17 mouse cellular contexts compared by ENCODE assay signal in the genomic region with DNA sequence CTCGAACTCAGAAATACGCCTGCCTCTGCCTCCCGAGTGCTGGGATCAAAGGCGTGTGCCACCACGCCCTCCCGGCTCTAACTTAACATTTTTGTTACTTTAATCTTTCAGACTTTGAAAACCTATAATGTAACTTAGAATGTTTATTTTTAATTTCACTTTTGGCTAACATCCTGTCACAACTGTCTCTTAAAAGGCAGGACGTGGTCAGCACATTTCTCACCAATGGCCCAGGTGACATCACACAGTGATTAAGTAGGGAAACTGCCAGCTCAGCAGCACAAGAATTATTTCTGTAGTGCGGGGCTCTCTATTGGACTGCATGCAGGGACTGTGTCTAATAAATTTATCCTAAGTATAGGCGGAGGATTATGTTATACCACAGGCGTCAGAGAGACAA. TPM values are rescaled to one million over a fixed set of nuclear protein-coding genes. Genes with fewer than 3 reads are reported as not detected.
DNase-seq lines count a peak whose midpoint lies in the region; ATAC-seq lines count a peak whose summit lies in the region.
"Had no signal": no experiment of that assay in that cellular context is flagged by ENCODE, and none has a peak within 500 bp of the region (broad histone marks: within the 10 kb centered on the region; RNA-seq: fewer than 3 reads in every experiment).

No protein-coding gene starts in this region.

- H3K9me3 ChIP-seq in midbrain, embryonic 13.5 days, result no peaks in the 10 kb centered on the region
- H3K9me3 ChIP-seq in midbrain, embryonic 16.5 days (replicated peaks; ENCODE audit: control insufficient read depth, low read length, poor library complexity, severe bottlenecking), result no peaks in the 10 kb centered on the region
- H3K9me3 ChIP-seq in hindbrain, embryonic 14.5 days (ENCODE audit: control insufficient read depth, low read length), result no peaks in the 10 kb centered on the region
- H3K9me3 ChIP-seq in neural tube, embryonic 14.5 days (ENCODE audit: control insufficient read depth, low read length), result no peaks in the 10 kb centered on the region
- H3K9me3 ChIP-seq: heart, embryonic 12.5 days had no signal

- no peaks in the 10 kb centered on the region for H3K27me3 ChIP-seq in midbrain, embryonic 13.5 days
- no peaks in the 10 kb centered on the region for H3K27me3 ChIP-seq in midbrain, embryonic 16.5 days (ENCODE audit: control insufficient read depth, insufficient read depth, low read depth, low read length)
- H3K27me3 ChIP-seq in hindbrain, embryonic 14.5 days (ENCODE audit: control insufficient read depth, insufficient read depth, low read length), result no peaks in the 10 kb centered on the region
- no peaks in the 10 kb centered on the region for H3K27me3 ChIP-seq in neural tube, embryonic 14.5 days (ENCODE audit: control insufficient read depth, insufficient read depth, low read length)
- H3K27me3 ChIP-seq: heart, embryonic 12.5 days had no signal

- H3K4me2 ChIP-seq in midbrain, embryonic 13.5 days (replicated peaks), result no peak overlapping the region
- no peak overlapping the region for H3K4me2 ChIP-seq in midbrain, embryonic 16.5 days (ENCODE audit: low read length)
- H3K4me2 ChIP-seq in hindbrain, embryonic 14.5 days (replicated peaks), result no peak overlapping the region
- no peak overlapping the region for H3K4me2 ChIP-seq in neural tube, embryonic 14.5 days (ENCODE audit: low read depth, low read length)
- H3K4me2 ChIP-seq: heart, embryonic 12.5 days; lung, embryonic 14.5 days had no signal

- peak overlapping the region; percentile 68 for H3K27ac ChIP-seq in midbrain, embryonic 13.5 days
- H3K27ac ChIP-seq in midbrain, embryonic 16.5 days (ENCODE audit: low read length), result no peak overlapping the region
- peak overlapping the region; percentile 34 for H3K27ac ChIP-seq in hindbrain, embryonic 14.5 days
- peak overlapping the region; percentile 71; the same call in 1 of the 2 replicates for H3K27ac ChIP-seq in neural tube, embryonic 14.5 days (ENCODE audit: low read depth, low read length)
- H3K27ac ChIP-seq: kidney, postnatal 0 days had no signal

- H3K4me3 ChIP-seq in midbrain, embryonic 13.5 days (replicated peaks), result no peak overlapping the region
- H3K4me3 ChIP-seq in midbrain, embryonic 16.5 days (ENCODE audit: low read depth, low read length), result no peak overlapping the region
- H3K4me3 ChIP-seq in hindbrain, embryonic 14.5 days (replicated peaks; ENCODE audit: low read length), result no peak overlapping the region
- H3K4me3 ChIP-seq in neural tube, embryonic 14.5 days (ENCODE audit: low read depth, low read length), result no peak overlapping the region
- H3K4me3 ChIP-seq: erythroblast, embryonic 14.5 days; heart, embryonic 12.5 days had no signal

- intact Hi-C loops in left cerebral cortex, postnatal 25 days (cut with DNase I), result no loop called here

- 70% methylated on average over 10 of the region's 10 CpGs for WGBS in midbrain, embryonic 13.5 days
- 68% methylated on average over 10 of the region's 10 CpGs for WGBS in midbrain, embryonic 16.5 days
- 68% methylated on average over 10 of the region's 10 CpGs for WGBS in hindbrain, embryonic 14.5 days
- 68% methylated on average over 10 of the region's 10 CpGs for WGBS in neural tube, embryonic 14.5 days

- 0 out of 2 replicates have a peak, but pooled peaks have one; percentile 31 for ATAC-seq in midbrain, embryonic 13.5 days
- no peak for ATAC-seq in midbrain, embryonic 16.5 days
- peak; percentile 87 for ATAC-seq in CD4-positive, CD25-positive, alpha-beta regulatory T cell, adult 4 months
- ATAC-seq in hindbrain, embryonic 14.5 days (ENCODE audit: low FRiP score), result no peak
- no peak for ATAC-seq in neural tube, embryonic 14.5 days (ENCODE audit: low read depth)
- ATAC-seq: intestine, embryonic 16.5 days had no signal

- H3K9ac ChIP-seq in midbrain, embryonic 13.5 days (replicated peaks), result no peak overlapping the region; the same call in 1 of the 2 replicates
- no peak overlapping the region for H3K9ac ChIP-seq in midbrain, embryonic 16.5 days (ENCODE audit: low read depth, low read length)
- peak overlapping the region; percentile 1 for H3K9ac ChIP-seq in hindbrain, embryonic 14.5 days
- H3K9ac ChIP-seq in neural tube, embryonic 14.5 days (replicated peaks; ENCODE audit: low read depth, low read length), result no peak overlapping the region; the same call in 1 of the 2 replicates
- H3K9ac ChIP-seq: heart, embryonic 12.5 days; lung, embryonic 14.5 days had no signal

- peaks cover 18% of the 10 kb centered on the region for H3K36me3 ChIP-seq in midbrain, embryonic 13.5 days
- H3K36me3 ChIP-seq in midbrain, embryonic 16.5 days (ENCODE audit: control insufficient read depth, insufficient read depth, low read length), result no peaks in the 10 kb centered on the region
- H3K36me3 ChIP-seq in hindbrain, embryonic 14.5 days (replicated peaks; ENCODE audit: control insufficient read depth, insufficient read depth), result 0 out of 2 replicates have a peak, but pooled peaks cover 7% of the 10 kb centered on the region
- no peaks in the 10 kb centered on the region for H3K36me3 ChIP-seq in neural tube, embryonic 14.5 days (ENCODE audit: control insufficient read depth, insufficient read depth, low read length)

- H3K4me1 ChIP-seq in midbrain, embryonic 13.5 days (replicated peaks), result peaks cover 56% of the 10 kb centered on the region
- H3K4me1 ChIP-seq in midbrain, embryonic 16.5 days (ENCODE audit: control insufficient read depth, insufficient read depth, low read length), result peaks cover 23% of the 10 kb centered on the region
- H3K4me1 ChIP-seq in hindbrain, embryonic 14.5 days (replicated peaks; ENCODE audit: control insufficient read depth, insufficient read depth, low read length), result peaks cover 44% of the 10 kb centered on the region
- peaks cover 45% of the 10 kb centered on the region for H3K4me1 ChIP-seq in neural tube, embryonic 14.5 days (ENCODE audit: control insufficient read depth, insufficient read depth, low read length)

- DNase-seq in hindbrain, embryonic 14.5 days (ENCODE audit: low spot score), result no peak
- no peak for DNase-seq in left cerebral cortex, postnatal 25 days (ENCODE audit: low spot score in 2 of 2)
- DNase-seq in testis, postnatal 14 days (ENCODE audit: low spot score), result no peak
- DNase-seq: cerebellum, adult 18-20 months; lung, embryonic 14.5 days had no signal

RNA-seq across cellular contexts. Expression of gene Racgap1, which starts 7.6 kb away (rescaled TPM):
- polyA plus RNA-seq in midbrain, embryonic 13.5 days (2015; fragmentation: Nextera tagmentation; extraction: Ambion mirVana), result 118 and 125 TPM in 2 replicates
- polyA plus RNA-seq in midbrain, embryonic 16.5 days (2015; fragmentation: Nextera tagmentation; extraction: Ambion mirVana), result 39.0 and 48.9 TPM in 2 replicates
- polyA plus RNA-seq in CD4-positive, CD25-positive, alpha-beta regulatory T cell, adult 4 months (2017; shearing (Covaris generic)), result 10 to 100 TPM; 17.6 to 18.2 TPM
- 44.9 and 51.3 TPM in 2 replicates for polyA plus RNA-seq in hindbrain, embryonic 14.5 days (2014; fragmentation: Nextera tagmentation; extraction: Ambion mirVana)
- 45.9 and 65.6 TPM in 2 replicates for polyA plus RNA-seq in neural tube, embryonic 14.5 days (2014; fragmentation: Nextera tagmentation; extraction: Ambion mirVana)
- total RNA-seq in left cerebral cortex, postnatal 25 days (2021), result 1 to 10 TPM; 6.8 to 9.2 TPM

RNA-seq across cellular contexts. Expression of gene Asic1, which starts 26.3 kb away (rescaled TPM):
- polyA plus RNA-seq in midbrain, embryonic 13.5 days (2015; fragmentation: Nextera tagmentation; extraction: Ambion mirVana), result 48.0 and 54.5 TPM in 2 replicates
- 47.9 and 53.9 TPM in 2 replicates for polyA plus RNA-seq in midbrain, embryonic 16.5 days (2015; fragmentation: Nextera tagmentation; extraction: Ambion mirVana)
- under 1 TPM in 1 of 2 experiments, not detected in 1; 0.52 TPM for polyA plus RNA-seq in CD4-positive, CD25-positive, alpha-beta regulatory T cell, adult 4 months (2017; shearing (Covaris generic))
- 49.7 and 51.7 TPM in 2 replicates for polyA plus RNA-seq in hindbrain, embryonic 14.5 days (2014; fragmentation: Nextera tagmentation; extraction: Ambion mirVana)
- polyA plus RNA-seq in neural tube, embryonic 14.5 days (2014; fragmentation: Nextera tagmentation; extraction: Ambion mirVana), result 66.0 and 69.8 TPM in 2 replicates
- 10 to 100 TPM; 73.8 to 78.5 TPM for total RNA-seq in left cerebral cortex, postnatal 25 days (2021)
- total RNA-seq: liver, adult 2 months; megakaryocyte progenitor cell, adult 5-6 weeks had no signal
- polyA plus RNA-seq: erythroblast, embryonic 14.5 days had no signal

RNA-seq across cellular contexts. Expression of gene Aqp6, which starts 42.6 kb away (rescaled TPM):
- 0.71 and 0.99 TPM in 2 replicates for polyA plus RNA-seq in midbrain, embryonic 13.5 days (2015; fragmentation: Nextera tagmentation; extraction: Ambion mirVana)
- 0.15 and 0.28 TPM in 2 replicates for polyA plus RNA-seq in midbrain, embryonic 16.5 days (2015; fragmentation: Nextera tagmentation; extraction: Ambion mirVana)
- not detected for polyA plus RNA-seq in CD4-positive, CD25-positive, alpha-beta regulatory T cell, adult 4 months (2017; shearing (Covaris generic))
- polyA plus RNA-seq in hindbrain, embryonic 14.5 days (2014; fragmentation: Nextera tagmentation; extraction: Ambion mirVana), result 0.77 and 1.2 TPM in 2 replicates
- 1.4 and 1.6 TPM in 2 replicates for polyA plus RNA-seq in neural tube, embryonic 14.5 days (2014; fragmentation: Nextera tagmentation; extraction: Ambion mirVana)
- under 1 TPM; 0.48 to 0.62 TPM for total RNA-seq in left cerebral cortex, postnatal 25 days (2021)
- total RNA-seq: gastrocnemius, postnatal 36 days; liver, adult 2 months; megakaryocyte progenitor cell, adult 5-6 weeks; MEL had no signal
- polyA plus RNA-seq: erythroblast, embryonic 14.5 days; heart, embryonic 12.5 days; intestine, embryonic 16.5 days; liver, adult 2 months; lung, embryonic 14.5 days had no signal

RNA-seq across cellular contexts. Expression of gene Aqp5, which starts 53.2 kb away (rescaled TPM):
- polyA plus RNA-seq in midbrain, embryonic 13.5 days (2015; fragmentation: Nextera tagmentation; extraction: Ambion mirVana), result 0.79 and 1.1 TPM in 2 replicates
- polyA plus RNA-seq in midbrain, embryonic 16.5 days (2015; fragmentation: Nextera tagmentation; extraction: Ambion mirVana), result 0.97 and 1.1 TPM in 2 replicates
- not detected for polyA plus RNA-seq in CD4-positive, CD25-positive, alpha-beta regulatory T cell, adult 4 months (2017; shearing (Covaris generic))
- polyA plus RNA-seq in hindbrain, embryonic 14.5 days (2014; fragmentation: Nextera tagmentation; extraction: Ambion mirVana), result 0.42 and 1.4 TPM in 2 replicates
- 1.4 and 2.1 TPM in 2 replicates for polyA plus RNA-seq in neural tube, embryonic 14.5 days (2014; fragmentation: Nextera tagmentation; extraction: Ambion mirVana)
- total RNA-seq in left cerebral cortex, postnatal 25 days (2021), result under 1 TPM; 0.50 to 0.76 TPM
- total RNA-seq: gastrocnemius, postnatal 36 days; megakaryocyte progenitor cell, adult 5-6 weeks; MEL had no signal
- polyA plus RNA-seq: erythroblast, embryonic 14.5 days; liver, adult 2 months had no signal

RNA-seq across cellular contexts. Expression of gene Smarcd1, which starts 58.1 kb away (rescaled TPM):
- 137 and 145 TPM in 2 replicates for polyA plus RNA-seq in midbrain, embryonic 13.5 days (2015; fragmentation: Nextera tagmentation; extraction: Ambion mirVana)
- polyA plus RNA-seq in midbrain, embryonic 16.5 days (2015; fragmentation: Nextera tagmentation; extraction: Ambion mirVana), result 86.0 and 110 TPM in 2 replicates
- polyA plus RNA-seq in CD4-positive, CD25-positive, alpha-beta regulatory T cell, adult 4 months (2017; shearing (Covaris generic)), result 10 to 100 TPM; 10.0 to 14.8 TPM
- polyA plus RNA-seq in hindbrain, embryonic 14.5 days (2014; fragmentation: Nextera tagmentation; extraction: Ambion mirVana), result 93.2 and 107 TPM in 2 replicates
- 110 TPM in 2 replicates for polyA plus RNA-seq in neural tube, embryonic 14.5 days (2014; fragmentation: Nextera tagmentation; extraction: Ambion mirVana)
- total RNA-seq in left cerebral cortex, postnatal 25 days (2021), result 100 to 1,000 TPM; 159 to 164 TPM

Comparison
In these comparisons a context has a peak if more than half of its experiments do, and no peak if none do; other contexts are left out.
1. ATAC-seq: peak in midbrain, embryonic 13.5 days (single experiment) and CD4-positive, CD25-positive, alpha-beta regulatory T cell, adult 4 months (single experiment); none in midbrain, embryonic 16.5 days (single experiment), hindbrain, embryonic 14.5 days (single experiment) and neural tube, embryonic 14.5 days (single experiment).
2. RNA of gene Asic1, which starts 26.3 kb away (polyA plus RNA-seq): 66.0 to 69.8 TPM in neural tube, embryonic 14.5 days, 48.0 to 54.5 TPM in midbrain, embryonic 13.5 days, 47.9 to 53.9 TPM in midbrain, embryonic 16.5 days and 49.7 to 51.7 TPM in hindbrain, embryonic 14.5 days; 0.52 TPM in CD4-positive, CD25-positive, alpha-beta regulatory T cell, adult 4 months; every median in the first group is over 10 times any median in the second.